Mouse (Mus musculus): ENCODE measurements around the gene Gpbp1l1. TPM values are rescaled to one million over a fixed set of nuclear protein-coding genes. Genes with fewer than 3 reads are reported as not detected.

Gpbp1l1 gene
- polyA plus RNA-seq, 1 experiment: 37.4 TPM

DNA sequence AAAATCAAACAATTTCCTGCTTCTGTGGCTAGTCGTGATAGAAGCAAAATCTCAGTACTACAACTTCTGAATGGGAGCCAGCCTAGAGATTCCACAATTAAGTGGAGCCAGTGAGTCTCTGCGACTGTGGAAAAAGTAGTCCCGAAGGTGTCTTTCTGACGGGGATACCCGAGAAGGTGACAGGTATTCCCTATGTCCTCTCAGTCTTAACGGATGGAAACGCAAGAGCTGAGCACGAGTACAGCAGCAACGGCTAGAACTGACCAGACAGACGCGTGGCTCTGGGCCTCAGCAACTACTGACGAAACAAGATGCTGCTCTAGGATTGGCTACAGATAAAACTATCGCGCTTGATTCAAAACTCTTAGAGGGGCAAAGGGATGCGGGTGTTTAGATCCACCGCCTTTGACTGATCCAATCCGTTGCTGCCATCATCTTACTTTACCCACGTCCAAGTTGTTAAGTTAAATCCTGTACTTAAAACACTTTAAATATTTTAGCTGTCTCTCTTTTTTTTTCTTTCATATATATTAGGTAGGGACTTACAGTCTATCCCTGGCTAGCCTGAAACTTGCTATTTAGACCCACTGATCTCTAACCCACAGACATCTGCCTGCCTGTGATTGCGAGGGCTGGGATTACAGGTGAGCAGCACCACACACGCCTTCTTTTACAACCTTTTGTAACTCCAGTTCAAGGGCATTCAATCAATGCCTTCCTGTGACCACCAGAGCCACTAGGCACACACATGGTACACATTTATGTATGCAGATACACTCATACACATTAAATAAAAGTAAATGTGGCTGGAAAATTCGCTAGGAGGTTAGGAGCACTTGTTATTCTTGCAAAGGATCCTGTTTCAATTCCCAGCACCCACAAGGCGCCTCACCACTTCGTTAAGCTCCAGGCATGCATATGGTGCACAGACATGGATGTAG is 70.5 kb downstream of the Gpbp1l1 start, which contains the start of gene Nasp:
Nasp (minus strand) TSS at position 220 of the 941 bp plus-strand sequence.
- DNase-seq (ENCODE audit: extremely low spot score in 1 of 2, low spot score in 1 of 2): peak; percentile 72 to 89

- no peak for DNase-seq (ENCODE audit: extremely low spot score in 1 of 2, low spot score in 1 of 2)
Observed at GRCm38 (mm10) chr4:116635197-116635596, 77.7 kb downstream of the Gpbp1l1 start.

DNA sequence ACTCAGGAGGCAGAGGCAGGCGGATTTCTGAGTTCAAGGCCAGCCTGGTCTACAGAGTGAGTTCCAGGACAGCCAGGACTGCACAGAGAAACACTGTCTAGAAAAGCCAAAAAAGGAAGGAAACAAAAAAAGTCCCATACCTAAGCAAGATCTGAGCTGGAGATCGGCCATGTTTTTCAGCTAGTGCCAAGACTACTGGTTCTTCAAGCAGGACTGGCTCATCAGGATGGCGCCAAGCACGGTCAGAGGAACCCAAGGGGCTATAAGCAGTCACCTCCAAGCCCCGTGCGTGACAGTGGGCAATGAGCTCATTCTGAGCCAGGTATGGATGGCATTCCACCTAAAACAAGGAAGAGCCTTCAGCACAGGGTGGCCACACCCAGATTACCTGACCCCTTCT is 81.4 kb downstream of the Gpbp1l1 start:
- no peak for DNase-seq (ENCODE audit: extremely low spot score in 1 of 2, low spot score in 1 of 2)

- no peak for DNase-seq (ENCODE audit: extremely low spot score in 1 of 2, low spot score in 1 of 2)
Observed at GRCm38 (mm10) chr4:116642071-116642470, 84.6 kb downstream of the Gpbp1l1 start.

Other genes with a start within 250 kb of the Gpbp1l1 start
- gene Mast2, start 93.5 kb upstream of the Gpbp1l1 start, polyA plus RNA-seq (2012; rRNA removed): 91.5 and 91.7 TPM in 2 replicates
- gene Ipp, start 50.1 kb upstream of the Gpbp1l1 start, polyA plus RNA-seq (2012; rRNA removed): 6.7 and 8.7 TPM in 2 replicates
- gene Tmem69, start 1.7 kb upstream of the Gpbp1l1 start, polyA plus RNA-seq (2012; rRNA removed): 7.7 and 9.5 TPM in 2 replicates
- gene Ccdc17, start 39.0 kb downstream of the Gpbp1l1 start, polyA plus RNA-seq (2012; rRNA removed): 5.4 and 5.9 TPM in 2 replicates
- 24.1 and 28.1 TPM in 2 replicates for gene Nasp, start 70.3 kb downstream of the Gpbp1l1 start, polyA plus RNA-seq (2012; rRNA removed)
- gene Akr1a1, start 94.0 kb downstream of the Gpbp1l1 start, polyA plus RNA-seq (2012; rRNA removed): 464 and 487 TPM in 2 replicates
- gene Prdx1, start 127.9 kb downstream of the Gpbp1l1 start, polyA plus RNA-seq (2012; rRNA removed): 212 and 256 TPM in 2 replicates
- gene Mmachc, start 150.7 kb downstream of the Gpbp1l1 start, polyA plus RNA-seq (2012; rRNA removed): 18.5 and 19.5 TPM in 2 replicates
- 19.4 and 22.8 TPM in 2 replicates for gene Ccdc163, start 150.9 kb downstream of the Gpbp1l1 start, polyA plus RNA-seq (2012; rRNA removed)
- 5.2 and 5.9 TPM in 2 replicates for gene Tesk2, start 163.3 kb downstream of the Gpbp1l1 start, polyA plus RNA-seq (2012; rRNA removed)
- gene Toe1, start 250.0 kb downstream of the Gpbp1l1 start, polyA plus RNA-seq (2012; rRNA removed): 19.9 and 21.7 TPM in 2 replicates